Mouse (Mus musculus) thymus, postnatal 25 days (tissue): ENCODE measurements around the gene Otulin.

Source experiments
- DNase-seq: peaks from one replicate; pipeline ENCODE4 v3.0.0; 2022

The Otulin gene

GRCm38 (mm10) chr15:27548110-27548509 is 82.4 kb downstream of the Otulin start:
- DNase-seq, result no peak

GRCm38 (mm10) chr15:27545203-27545602 is 85.3 kb downstream of the Otulin start:
- no peak for DNase-seq

GRCm38 (mm10) chr15:27539745-27540144 is 90.7 kb downstream of the Otulin start:
- DNase-seq, result no peak

GRCm38 (mm10) chr15:27537519-27538223 is 92.8 kb downstream of the Otulin start:
- DNase-seq, result no peak

- no peak for DNase-seq
These were observed 93.7 kb downstream of the Otulin start for GRCm38 (mm10) chr15:27536771-27537170.

- DNase-seq, result no peak
These were observed 94.3 kb downstream of the Otulin start for GRCm38 (mm10) chr15:27536186-27536585.

GRCm38 (mm10) chr15:27535681-27536080 is 94.8 kb downstream of the Otulin start:
- DNase-seq, result no peak

GRCm38 (mm10) chr15:27533036-27533435 is 97.5 kb downstream of the Otulin start:
- no peak for DNase-seq

GRCm38 (mm10) chr15:27530023-27530422 is 100.5 kb downstream of the Otulin start:
- no peak for DNase-seq

GRCm38 (mm10) chr15:27528896-27529295 is 101.6 kb downstream of the Otulin start:
- no peak for DNase-seq

- DNase-seq, result no peak
These were observed 105.1 kb downstream of the Otulin start for GRCm38 (mm10) chr15:27525233-27526005.

GRCm38 (mm10) chr15:27519857-27520256 is 110.6 kb downstream of the Otulin start:
- DNase-seq, result no peak

- peak; percentile 12 for DNase-seq
These were observed 112.5 kb downstream of the Otulin start for GRCm38 (mm10) chr15:27518026-27518425.

- DNase-seq, result no peak
These were observed 113.6 kb downstream of the Otulin start for GRCm38 (mm10) chr15:27516927-27517326.

- DNase-seq, result no peak
These were observed 121.5 kb downstream of the Otulin start for GRCm38 (mm10) chr15:27508982-27509381.

GRCm38 (mm10) chr15:27508169-27508568 is 122.3 kb downstream of the Otulin start:
- no peak for DNase-seq

GRCm38 (mm10) chr15:27506893-27507596 is 123.4 kb downstream of the Otulin start:
- DNase-seq, result no peak

GRCm38 (mm10) chr15:27506127-27506886 is 124.2 kb downstream of the Otulin start:
- no peak for DNase-seq

- DNase-seq, result no peak
These were observed 126.4 kb downstream of the Otulin start for GRCm38 (mm10) chr15:27503801-27504730.

GRCm38 (mm10) chr15:27503221-27503620 is 127.3 kb downstream of the Otulin start:
- no peak for DNase-seq

- no peak for DNase-seq
These were observed 128.2 kb downstream of the Otulin start for GRCm38 (mm10) chr15:27502338-27502737.

- DNase-seq, result no peak
These were observed 130.1 kb downstream of the Otulin start for GRCm38 (mm10) chr15:27500390-27500789.
